Mouse (Mus musculus) C2C12 (cell line): ENCODE results near the gene Sapcd1. TPM values are rescaled to one million over a fixed set of nuclear protein-coding genes. Genes with fewer than 3 reads are reported as not detected.

Source experiments
- H3K27me3 ChIP-seq: one replicate; pipeline ENCODE4 v1.6.1; 2011; ENCODE audit not compliant: control insufficient read depth, insufficient read depth, insufficient read length
- H3K36me3 ChIP-seq: one replicate; pipeline ENCODE4 v1.6.1; 2011; ENCODE audit not compliant: control insufficient read depth, insufficient read depth
- H3K4me3 ChIP-seq: one replicate; pipeline ENCODE4 v1.5.1; 2011; ENCODE audit warnings: mild to moderate bottlenecking, control low read depth; ENCODE audit not compliant: poor library complexity, insufficient read depth, severe bottlenecking
- H3K79me2 ChIP-seq: one replicate; pipeline ENCODE4 v1.6.1; 2011; ENCODE audit not compliant: control insufficient read depth, insufficient read depth
- H3K79me3 ChIP-seq: one replicate; pipeline ENCODE4 v1.6.1; 2011; ENCODE audit warnings: low read depth, control low read depth
- H3ac ChIP-seq: one replicate; pipeline ENCODE3; 2011; ENCODE audit warnings: low read depth; ENCODE audit not compliant: control insufficient read depth, insufficient read length
- CEBPB ChIP-seq: IDR thresholded peaks from one replicate; pipeline ENCODE4 v1.6.1; 2011; ENCODE audit warnings: low read depth, mild to moderate bottlenecking, control low read depth, moderate library complexity
- CTCF ChIP-seq: IDR thresholded peaks from one replicate; pipeline ENCODE4 v1.5.1; 2011; ENCODE audit not compliant: control insufficient read depth, insufficient read depth, insufficient read length
- FOSL1 ChIP-seq: IDR thresholded peaks from one replicate; pipeline ENCODE4 v1.8.0; 2011; ENCODE audit warnings: mild to moderate bottlenecking, low read length; ENCODE audit not compliant: poor library complexity, insufficient read depth, severe bottlenecking
- MAX ChIP-seq: IDR thresholded peaks from one replicate; pipeline ENCODE4 v1.6.1; 2011; ENCODE audit warnings: mild to moderate bottlenecking, control low read depth
- MYOD1 ChIP-seq: IDR thresholded peaks from one replicate; pipeline ENCODE4 v1.6.1; 2011; ENCODE audit warnings: low read depth; ENCODE audit not compliant: control insufficient read depth, insufficient read length
- MYOG ChIP-seq: IDR thresholded peaks from one replicate; pipeline ENCODE4 v1.6.1; 2011; ENCODE audit not compliant: control insufficient read depth, insufficient read length; ENCODE audit errors: extremely low read depth
- USF1 ChIP-seq: IDR thresholded peaks from one replicate; pipeline ENCODE4 v1.6.1; 2011; ENCODE audit warnings: low read depth, mild to moderate bottlenecking, control low read depth, moderate library complexity
- polyA plus RNA-seq: library from polyadenylated mRNA; unstranded; fragments of >200 nt; fragmentation: generic; extraction: Trizol; gene quantifications from one replicate; pipeline ENCODE4 v1.2.1, GENCODE M21; 2012; ENCODE audit warnings: missing spikeins

Gene Sapcd1
- polyA plus RNA-seq, 1 experiment, result 0.23 TPM

GRCm38 (mm10) chr17:34984218-34984617 is 43.6 kb downstream of the Sapcd1 start:
- Histone ChIP-seq H3K4me3 (no peak overlapping the region), H3K79me2 (peaks cover 62% of the 10 kb centered on the region), H3K36me3 (peaks cover 45% of the 10 kb centered on the region), H3ac (no peak overlapping the region), H3K79me3 (peaks cover 43% of the 10 kb centered on the region), H3K27me3 (no peaks in the 10 kb centered on the region)
- no peak for TF ChIP-seq FOSL1
- TF ChIP-seq CTCF, result peak; percentile 8

GRCm38 (mm10) chr17:34982328-34982727 is 45.5 kb downstream of the Sapcd1 start:
- Histone ChIP-seq H3K4me3 (peak overlapping the region; percentile 98), H3K79me3 (peaks cover 43% of the 10 kb centered on the region), H3K79me2 (peaks cover 62% of the 10 kb centered on the region), H3ac (peak overlapping the region; percentile 89), H3K27me3 (no peaks in the 10 kb centered on the region), H3K36me3 (peaks cover 29% of the 10 kb centered on the region)
- no peak for TF ChIP-seq USF1
- no peak for TF ChIP-seq CTCF
- TF ChIP-seq CEBPB, result no peak
- no peak for TF ChIP-seq MYOD1
- no peak for TF ChIP-seq MYOG
- TF ChIP-seq FOSL1, result no peak
- TF ChIP-seq MAX, result no peak

GRCm38 (mm10) chr17:34981690-34982180 is 46.1 kb downstream of the Sapcd1 start, which contains the start of gene Lsm2:
Gene Lsm2, plus strand, starts transcription at chr17:34981862.
- TF ChIP-seq MYOG (no peak), MAX (peak; percentile 67)

GRCm38 (mm10) chr17:34980655-34981054 is 47.2 kb downstream of the Sapcd1 start:
- Histone ChIP-seq H3ac (peak overlapping the region; percentile 83), H3K27me3 (no peaks in the 10 kb centered on the region), H3K36me3 (peaks cover 13% of the 10 kb centered on the region), H3K79me2 (peaks cover 60% of the 10 kb centered on the region), H3K4me3 (peak overlapping the region; percentile 98), H3K79me3 (peaks cover 43% of the 10 kb centered on the region)
- no peak for TF ChIP-seq MYOD1
- no peak for TF ChIP-seq USF1
- TF ChIP-seq CEBPB, result no peak
- no peak for TF ChIP-seq MAX
- no peak for TF ChIP-seq FOSL1

More at GRCm38 (mm10) chr17:34981690-34982180, 46.1 kb downstream of the Sapcd1 start, which contains the start of gene Lsm2:
- Histone ChIP-seq H3ac (peak within 1 kb of the TSS; percentile 89), H3K4me3 (peak within 1 kb of the TSS; percentile 98), H3K79me3 (peaks cover 43% of the 10 kb centered on the region), H3K27me3 (no peaks in the 10 kb centered on the region), H3K79me2 (peaks cover 62% of the 10 kb centered on the region), H3K36me3 (peaks cover 24% of the 10 kb centered on the region)

GRCm38 (mm10) chr17:34979631-34980030 is 48.2 kb downstream of the Sapcd1 start:
- peaks cover 50% of the 10 kb centered on the region for H3K79me2 ChIP-seq
- TF ChIP-seq FOSL1 (no peak), CEBPB (no peak), USF1 (no peak)
- H3ac ChIP-seq, result no peak overlapping the region
- peaks cover 3% of the 10 kb centered on the region for H3K36me3 ChIP-seq
- H3K4me3 ChIP-seq, result no peak overlapping the region
- H3K27me3 ChIP-seq, result no peaks in the 10 kb centered on the region
- H3K79me3 ChIP-seq, result peaks cover 38% of the 10 kb centered on the region

GRCm38 (mm10) chr17:34978239-34978638 is 49.6 kb downstream of the Sapcd1 start:
- H3K4me3 ChIP-seq, result no peak overlapping the region
- no peaks in the 10 kb centered on the region for H3K27me3 ChIP-seq
- H3K36me3 ChIP-seq, result peaks cover under 1% of the 10 kb centered on the region

More at GRCm38 (mm10) chr17:34978239-34978638, 49.6 kb downstream of the Sapcd1 start:
- TF ChIP-seq USF1 (no peak), MYOD1 (no peak), CEBPB (no peak), MAX (no peak), MYOG (no peak), FOSL1 (no peak), CTCF (no peak)
- no peak overlapping the region for H3ac ChIP-seq
- peaks cover 36% of the 10 kb centered on the region for H3K79me2 ChIP-seq
- peaks cover 26% of the 10 kb centered on the region for H3K79me3 ChIP-seq
